Mouse (Mus musculus): Measurements from ENCODE around the gene Kbtbd7.

GRCm38 (mm10) chr14:79407641-79408040 is 18.7 kb upstream of the Kbtbd7 start:
- TF ChIP-seq CTCF (IDR thresholded peaks at IDR 0.05; ENCODE audit: borderline replicate concordance, extremely low read depth, insufficient read depth, insufficient read length) (no peak), POLR2A (IDR thresholded peaks at IDR 0.05; ENCODE audit: borderline replicate concordance, extremely low read depth, insufficient read depth, insufficient read length, poor library complexity, severe bottlenecking) (no peak)
